Mouse (Mus musculus) forebrain, embryonic 14.5 days (tissue): ENCODE data around the gene Crocc. TPM values are rescaled to one million over a fixed set of nuclear protein-coding genes. Genes with fewer than 3 reads are reported as not detected.

Experiments used
- ATAC-seq: fragments of 200-750 bp; cut with Nextera tagmentation; 2 replicates; pipeline ENCODE4 v1.8.0; 2017; ENCODE audit warnings: mild to moderate bottlenecking, moderate library complexity
- DNase-seq: peaks from one replicate; pipeline ENCODE4 v3.0.0-alpha.2; 2015; ENCODE audit warnings: low spot score
- H3K27ac ChIP-seq: fragments of 300-500 bp; sonication (generic); 2 replicates; pipeline ENCODE4 v1.5.1; 2014; ENCODE audit warnings: low read depth, mild to moderate bottlenecking, control low read depth, low read length, moderate library complexity
- H3K27me3 ChIP-seq: fragments of 300-500 bp; sonication (generic); replicated peaks from 2 replicates; pipeline ENCODE4 v1.6.1; 2014; ENCODE audit warnings: low read length, control low read depth, mixed read lengths; ENCODE audit not compliant: control insufficient read depth, insufficient read depth
- H3K36me3 ChIP-seq: fragments of 300-500 bp; sonication (generic); 2 replicates; pipeline ENCODE4 v1.6.1; 2014; ENCODE audit warnings: low read length, control low read depth; ENCODE audit not compliant: control insufficient read depth, insufficient read depth
- H3K4me1 ChIP-seq: fragments of 300-500 bp; sonication (generic); 2 replicates; pipeline ENCODE4 v1.6.1; 2014; ENCODE audit warnings: antibody characterized with exemption, low read length, control low read depth; ENCODE audit not compliant: control insufficient read depth, insufficient read depth
- H3K4me2 ChIP-seq: fragments of 300-500 bp; sonication (generic); 2 replicates; pipeline ENCODE4 v1.6.1; 2014; ENCODE audit warnings: mild to moderate bottlenecking, control low read depth, low read length
- H3K4me3 ChIP-seq: fragments of 300-500 bp; sonication (generic); 2 replicates; pipeline ENCODE4 v1.5.1; 2014; ENCODE audit warnings: low read depth, low read length, control low read depth
- H3K9ac ChIP-seq: fragments of 300-500 bp; sonication (generic); 2 replicates; pipeline ENCODE4 v1.6.1; 2014; ENCODE audit warnings: mild to moderate bottlenecking, low read length, control low read depth, moderate library complexity
- H3K9me3 ChIP-seq: fragments of 300-500 bp; sonication (generic); replicated peaks from 2 replicates; pipeline ENCODE4 v1.6.1; 2016; ENCODE audit warnings: low read length, control low read depth, mixed read lengths; ENCODE audit not compliant: control insufficient read depth
- WGBS: fragments of 180-500 bp; shearing (Covaris S2); extraction: QIAGEN DNeasy Blood & Tissue Kit; methylation state at CpG from one replicate; pipeline ENCODE4 v1.1.7; 2014; 5-methylcytosine and 5-hydroxymethylcytosine counted together
- polyA plus RNA-seq: library from polyadenylated mRNA; unstranded; fragments of >200 nt; fragmentation: Nextera tagmentation; extraction: Ambion mirVana; gene quantifications from 2 replicates; pipeline ENCODE4 v1.2.1, GENCODE M21; 2014

The Crocc gene
- polyA plus RNA-seq, 1 experiment from 2014 or later, result 7.8 TPM

DNA sequence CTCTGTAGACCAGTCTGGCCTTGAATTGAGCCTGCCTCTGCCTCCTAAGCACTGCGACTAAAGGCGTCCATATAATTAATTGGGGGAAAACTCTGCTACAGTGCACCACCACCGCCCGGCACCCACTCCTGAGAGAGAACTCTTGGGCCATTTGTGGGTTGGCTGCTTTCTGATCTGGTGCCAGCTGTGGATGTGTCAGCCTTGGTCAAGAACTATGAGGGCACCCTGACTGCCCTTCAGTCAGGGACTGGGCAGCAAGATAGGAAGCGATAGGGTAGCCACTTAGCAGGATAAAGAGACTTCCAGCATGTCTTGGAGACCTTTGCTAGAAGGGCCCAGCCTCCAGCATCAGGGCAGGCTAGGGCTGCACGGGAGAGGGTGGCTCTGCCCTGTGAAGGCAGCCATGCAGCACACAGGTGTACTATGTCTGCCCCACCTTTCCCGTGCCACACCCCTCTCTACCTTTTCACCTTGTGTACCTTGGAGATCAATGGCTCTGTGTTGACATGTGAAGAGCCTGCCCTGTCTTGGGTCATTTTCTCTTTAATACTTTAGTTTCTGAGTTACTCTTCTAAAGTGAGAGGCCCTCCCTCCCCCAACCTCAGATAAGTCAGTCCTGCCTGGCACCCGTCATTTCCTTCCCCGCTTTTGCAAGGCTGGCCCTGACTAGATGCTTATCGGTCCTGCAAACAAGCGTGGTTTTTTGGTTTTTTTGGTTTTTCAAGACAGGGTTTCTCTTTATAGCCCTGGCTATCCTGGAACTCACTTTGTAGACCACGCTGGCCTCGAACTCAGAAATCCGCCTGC is 82.3 kb downstream of the Crocc start:
- no peak overlapping the region for H3K27ac ChIP-seq
- no peaks in the 10 kb centered on the region for H3K27me3 ChIP-seq
- H3K4me2 ChIP-seq, result no peak overlapping the region
- 94% methylated on average over 14 of the region's 14 CpGs for WGBS
- H3K9ac ChIP-seq, result no peak overlapping the region
- H3K36me3 ChIP-seq, result peaks cover 66% of the 10 kb centered on the region
- DNase-seq (no peak), ATAC-seq (no peak)
- H3K9me3 ChIP-seq, result no peaks in the 10 kb centered on the region
- H3K4me1 ChIP-seq, result no peaks in the 10 kb centered on the region
- H3K4me3 ChIP-seq, result no peak overlapping the region

DNA sequence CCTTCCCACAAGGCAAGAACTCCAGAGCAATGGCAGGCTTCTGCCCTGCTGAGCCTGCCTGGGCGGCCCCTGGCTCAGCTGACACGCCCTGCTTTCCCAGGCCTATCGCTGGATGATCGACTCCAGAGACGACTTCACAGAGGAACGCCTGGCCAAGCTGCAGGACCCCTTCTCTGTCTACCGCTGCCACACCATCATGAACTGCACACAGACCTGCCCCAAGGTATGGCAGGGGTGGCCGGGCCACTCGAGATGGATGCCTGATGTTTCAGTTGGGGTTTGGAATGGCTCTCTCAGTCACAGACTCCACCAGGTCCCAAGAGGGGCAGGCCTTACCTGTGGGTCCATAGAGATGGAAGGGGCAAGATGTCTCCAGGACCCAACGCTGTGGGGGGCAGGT is 83.1 kb downstream of the Crocc start:
- no peak overlapping the region for H3K9ac ChIP-seq
- no peak overlapping the region for H3K27ac ChIP-seq
- DNase-seq (no peak), ATAC-seq (no peak)
- H3K4me3 ChIP-seq, result no peak overlapping the region
- H3K27me3 ChIP-seq, result no peaks in the 10 kb centered on the region
- no peaks in the 10 kb centered on the region for H3K9me3 ChIP-seq
- no peaks in the 10 kb centered on the region for H3K4me1 ChIP-seq
- H3K36me3 ChIP-seq, result peaks cover 74% of the 10 kb centered on the region
- WGBS, result 89% methylated on average over 10 of the region's 10 CpGs
- H3K4me2 ChIP-seq, result no peak overlapping the region

DNA sequence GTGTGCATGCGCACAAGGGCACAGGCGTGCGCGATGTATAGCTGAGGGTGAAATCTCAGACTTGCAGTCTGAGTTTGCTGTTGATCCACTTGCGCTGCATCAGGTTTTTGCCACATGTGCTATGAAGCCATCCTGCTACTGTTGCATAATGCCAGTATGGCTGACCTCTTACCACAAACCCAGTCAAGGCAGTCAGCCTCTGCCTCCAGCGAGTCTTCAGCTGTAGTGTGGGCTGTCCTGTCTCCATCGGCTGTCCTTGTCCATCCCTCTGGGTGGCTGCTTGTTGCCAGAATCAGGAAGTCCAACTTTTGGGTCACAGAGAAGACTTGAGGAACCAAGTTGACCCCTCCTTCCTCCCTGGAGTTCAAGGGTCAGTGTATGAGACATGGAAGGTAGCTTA is 85.0 kb downstream of the Crocc start:
- Histone ChIP-seq H3K9ac (no peak overlapping the region), H3K36me3 (peaks cover 93% of the 10 kb centered on the region), H3K4me2 (no peak overlapping the region), H3K27ac (no peak overlapping the region), H3K4me1 (no peaks in the 10 kb centered on the region), H3K9me3 (no peaks in the 10 kb centered on the region), H3K27me3 (no peaks in the 10 kb centered on the region), H3K4me3 (no peak overlapping the region)
- 96% methylated on average over 7 of the region's 7 CpGs for WGBS
- ATAC-seq (no peak), DNase-seq (no peak)

DNA sequence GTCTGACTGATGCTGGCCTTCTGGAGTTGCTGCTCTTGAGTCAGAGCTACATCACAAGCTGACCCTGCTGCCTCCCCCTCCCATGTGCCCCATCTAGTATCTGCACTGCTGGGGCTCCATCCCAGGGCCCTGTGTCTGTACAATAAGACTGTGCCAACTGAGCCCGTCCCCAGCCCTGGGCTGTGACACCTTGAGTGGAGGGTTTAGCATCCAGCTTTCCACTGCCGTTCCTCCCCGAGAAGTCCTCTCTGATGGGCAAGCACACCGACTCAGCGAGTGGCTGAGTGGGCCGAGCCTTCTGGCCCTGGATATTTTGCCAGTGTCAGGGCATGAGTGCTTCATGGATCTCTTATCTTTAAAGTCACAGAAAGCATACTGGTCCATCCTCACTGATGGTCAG is 85.9 kb downstream of the Crocc start:
- no peaks in the 10 kb centered on the region for H3K9me3 ChIP-seq
- no peaks in the 10 kb centered on the region for H3K27me3 ChIP-seq
- no peak overlapping the region for H3K4me2 ChIP-seq
- no peak overlapping the region for H3K4me3 ChIP-seq
- DNase-seq (no peak), ATAC-seq (no peak)
- H3K9ac ChIP-seq, result no peak overlapping the region
- peaks cover 96% of the 10 kb centered on the region for H3K36me3 ChIP-seq
- H3K27ac ChIP-seq, result no peak overlapping the region
- H3K4me1 ChIP-seq, result no peaks in the 10 kb centered on the region
- 93% methylated on average over 6 of the region's 6 CpGs for WGBS

DNA sequence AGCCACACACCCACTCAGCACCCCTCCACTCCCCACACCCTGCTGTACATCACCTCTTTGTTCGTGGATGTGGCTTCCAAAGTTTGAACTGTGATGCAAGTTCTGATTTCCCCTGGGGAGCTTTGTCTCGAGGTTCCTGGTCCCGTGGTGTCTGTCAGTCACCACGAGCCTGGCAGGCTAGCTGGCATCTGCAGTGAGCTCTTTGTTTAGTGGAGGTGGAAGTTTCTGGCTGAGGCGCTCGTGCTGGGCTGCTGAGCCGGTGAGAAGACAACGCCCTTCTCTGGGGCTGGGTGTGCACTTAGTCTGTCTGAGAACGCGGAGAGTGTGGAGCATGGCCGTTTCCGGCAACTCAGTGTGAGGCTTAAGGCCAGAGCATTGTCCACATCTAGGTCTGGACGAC is 88.7 kb downstream of the Crocc start:
- ATAC-seq (no peak), DNase-seq (no peak)
- no peaks in the 10 kb centered on the region for H3K4me1 ChIP-seq
- H3K4me3 ChIP-seq, result no peak overlapping the region
- H3K36me3 ChIP-seq, result peaks cover 91% of the 10 kb centered on the region
- no peaks in the 10 kb centered on the region for H3K9me3 ChIP-seq
- no peak overlapping the region for H3K9ac ChIP-seq
- H3K4me2 ChIP-seq, result no peak overlapping the region
- H3K27ac ChIP-seq, result no peak overlapping the region
- 85% methylated on average over 13 of the region's 13 CpGs for WGBS
- no peaks in the 10 kb centered on the region for H3K27me3 ChIP-seq

DNA sequence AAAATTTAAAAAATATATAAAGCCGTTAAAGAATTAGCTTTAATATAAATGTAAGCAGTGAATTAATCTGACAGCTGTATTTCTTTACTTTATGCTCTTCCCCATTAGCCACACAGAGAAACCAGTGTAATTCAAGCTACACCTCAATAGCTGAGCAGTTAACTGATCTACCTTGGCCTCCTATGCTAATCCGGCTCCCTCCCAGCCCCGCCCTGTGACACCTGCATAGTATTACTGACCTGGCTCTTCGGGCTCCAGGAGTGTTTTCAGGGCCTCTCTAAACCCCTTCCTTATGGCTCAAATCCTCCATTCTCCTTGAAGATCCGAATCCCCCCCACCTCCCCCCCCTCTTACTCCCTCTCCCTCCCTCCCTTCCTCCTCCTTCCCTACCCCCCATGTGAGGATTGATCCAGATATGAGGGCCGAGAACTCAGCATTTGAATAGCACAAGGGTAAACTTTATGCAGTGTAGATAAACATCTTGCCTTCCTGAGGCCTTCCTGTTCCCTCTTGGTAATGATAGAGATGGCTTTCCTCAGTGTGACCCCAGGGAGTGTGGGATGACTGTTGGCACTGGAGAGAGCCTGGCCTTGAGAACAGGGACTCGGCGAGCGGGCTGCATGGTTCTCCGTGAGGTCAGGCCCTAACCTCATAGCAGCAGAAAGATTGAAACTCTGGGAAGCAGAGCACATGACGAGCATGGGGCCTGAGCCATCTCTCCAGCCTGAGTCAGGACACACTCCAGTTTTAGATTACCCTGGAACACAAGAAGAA is 92.8 kb downstream of the Crocc start:
- no peak overlapping the region for H3K4me2 ChIP-seq
- H3K9ac ChIP-seq, result no peak overlapping the region
- 88% methylated on average over 11 of the region's 11 CpGs for WGBS
- H3K36me3 ChIP-seq, result peaks cover 54% of the 10 kb centered on the region
- H3K4me1 ChIP-seq, result peaks cover 1% of the 10 kb centered on the region
- no peak for ATAC-seq
- no peak overlapping the region for H3K27ac ChIP-seq
- no peaks in the 10 kb centered on the region for H3K27me3 ChIP-seq
- no peaks in the 10 kb centered on the region for H3K9me3 ChIP-seq
- no peak for DNase-seq
- H3K4me3 ChIP-seq, result no peak overlapping the region

Other genes with a start within 250 kb of the Crocc start
- not detected in 2 replicates for gene Padi3, start 249.9 kb downstream of the Crocc start, polyA plus RNA-seq
- 0.05 TPM in 1 of 2 replicates, not detected in the other for gene Padi1, start 214.8 kb downstream of the Crocc start, polyA plus RNA-seq
- 0.27 and 0.31 TPM in 2 replicates for gene Padi2, start 154.2 kb downstream of the Crocc start, polyA plus RNA-seq
- gene Sdhb, start 99.3 kb downstream of the Crocc start, polyA plus RNA-seq, result 508 and 541 TPM in 2 replicates
- gene Atp13a2, start 73.7 kb downstream of the Crocc start, polyA plus RNA-seq, result 79.9 and 110 TPM in 2 replicates
- 255 and 287 TPM in 2 replicates for gene Mfap2, start 50.1 kb downstream of the Crocc start, polyA plus RNA-seq
- 36.6 and 41.8 TPM in 2 replicates for gene Necap2, start 17.8 kb upstream of the Crocc start, polyA plus RNA-seq
- gene Spata21, start 27.8 kb upstream of the Crocc start, polyA plus RNA-seq, result 0.19 TPM in 1 of 2 replicates, not detected in the other
- gene Szrd1, start 79.2 kb upstream of the Crocc start, polyA plus RNA-seq, result 37.0 and 38.9 TPM in 2 replicates
- 22.3 and 29.5 TPM in 2 replicates for gene Fbxo42, start 87.4 kb upstream of the Crocc start, polyA plus RNA-seq
- 6.5 and 6.7 TPM in 2 replicates for gene Rsg1, start 153.4 kb upstream of the Crocc start, polyA plus RNA-seq
- gene Arhgef19, start 178.9 kb upstream of the Crocc start, polyA plus RNA-seq, result 0.65 and 1.1 TPM in 2 replicates
- 0.58 and 0.64 TPM in 2 replicates for gene Epha2, start 240.7 kb upstream of the Crocc start, polyA plus RNA-seq